Mouse (Mus musculus) limb, embryonic 12.5 days (tissue): ENCODE data around the gene Fgfr2. TPM values are rescaled to one million over a fixed set of nuclear protein-coding genes. Genes with fewer than 3 reads are reported as not detected.
A peak's percentile ranks its signal among the peaks of the same experiment; 100 is the strongest.

Source experiments
- ATAC-seq: fragments of 200-750 bp; cut with Nextera tagmentation; 2 replicates; pipeline ENCODE4 v1.8.0; 2017; ENCODE audit warnings: low read depth, moderate TSS enrichment; ENCODE audit not compliant: insufficient number of reproducible peaks, insufficient read depth, low FRiP score, low TSS enrichment
- H3K27ac ChIP-seq: fragments of 300-500 bp; sonication (generic); 2 replicates; pipeline ENCODE4 v1.5.1; 2016; ENCODE audit warnings: mild to moderate bottlenecking, moderate library complexity
- H3K27me3 ChIP-seq: fragments of 300-500 bp; sonication (generic); 2 replicates; pipeline ENCODE4 v1.6.1; 2016; ENCODE audit warnings: mild to moderate bottlenecking, moderate library complexity
- H3K36me3 ChIP-seq: fragments of 300-500 bp; sonication (generic); 2 replicates; pipeline ENCODE4 v1.6.1; 2016; ENCODE audit warnings: mild to moderate bottlenecking, moderate library complexity
- H3K4me1 ChIP-seq: fragments of 300-500 bp; sonication (generic); replicated peaks from 2 replicates; pipeline ENCODE4 v1.6.1; 2016
- H3K4me2 ChIP-seq: fragments of 300-500 bp; sonication (generic); 2 replicates; pipeline ENCODE4 v1.6.1; 2016; ENCODE audit warnings: mild to moderate bottlenecking, moderate library complexity
- H3K4me3 ChIP-seq: fragments of 300-500 bp; sonication (generic); replicated peaks from 2 replicates; pipeline ENCODE4 v1.5.1; 2016; ENCODE audit warnings: mild to moderate bottlenecking
- H3K9ac ChIP-seq: fragments of 300-500 bp; sonication (generic); replicated peaks from 2 replicates; pipeline ENCODE4 v1.6.1; 2016; ENCODE audit warnings: mild to moderate bottlenecking, moderate library complexity
- H3K9me3 ChIP-seq: fragments of 300-500 bp; sonication (generic); 2 replicates; pipeline ENCODE4 v1.6.1; 2016; ENCODE audit warnings: mild to moderate bottlenecking, moderate library complexity
- WGBS: fragments of 180-500 bp; shearing (Covaris S2); methylation state at CpG from one replicate; pipeline ENCODE4 v1.1.7; 2016; 5-methylcytosine and 5-hydroxymethylcytosine counted together
- polyA plus RNA-seq: library from polyadenylated mRNA; unstranded; fragments of >200 nt; fragmentation: Nextera tagmentation; extraction: Ambion mirVana; gene quantifications from 2 replicates; pipeline ENCODE4 v1.2.1, GENCODE M21; 2016

Gene Fgfr2
- polyA plus RNA-seq, 1 experiment from 2014 or later: 112 TPM

GRCm38 (mm10) chr7:130943280-130943895 lies 2179.8 kb downstream of the Fgfr2 start:
- Histone ChIP-seq H3K27ac (no peak overlapping the region), H3K4me2 (no peak overlapping the region), H3K36me3 (no peaks in the 10 kb centered on the region), H3K9ac (no peak overlapping the region), H3K9me3 (no peaks in the 10 kb centered on the region), H3K27me3 (peaks cover 19% of the 10 kb centered on the region), H3K4me1 (no peaks in the 10 kb centered on the region), H3K4me3 (no peak overlapping the region)
- WGBS: 91% methylated on average over 9 of the region's 9 CpGs
- ATAC-seq: no peak

DNA sequence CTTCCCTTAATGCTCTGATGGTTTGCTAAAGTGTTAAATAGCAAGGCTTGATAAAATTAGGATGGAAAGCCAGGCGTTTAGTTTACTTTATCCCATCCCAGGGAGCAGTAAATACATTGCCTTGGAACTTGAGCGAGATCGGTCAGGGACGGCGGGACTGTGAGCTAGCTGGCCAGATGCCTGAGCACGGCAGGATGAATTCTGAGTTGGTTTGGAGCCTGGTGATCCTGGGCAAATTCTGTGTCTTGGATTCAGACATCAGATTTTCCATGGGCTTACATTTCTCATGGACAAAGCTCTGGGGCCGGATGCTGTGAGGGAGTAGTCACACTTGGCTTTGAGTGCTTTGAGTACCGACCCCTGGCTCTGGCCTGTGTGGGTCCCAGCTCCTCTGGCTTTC lies 2182.4 kb downstream of the Fgfr2 start:
- Histone ChIP-seq H3K9me3 (no peaks in the 10 kb centered on the region), H3K4me3 (no peak overlapping the region), H3K9ac (no peak overlapping the region), H3K36me3 (no peaks in the 10 kb centered on the region), H3K4me2 (no peak overlapping the region), H3K27me3 (peaks cover 46% of the 10 kb centered on the region), H3K27ac (no peak overlapping the region), H3K4me1 (peaks cover 12% of the 10 kb centered on the region)
- 81% methylated on average over 8 of the region's 8 CpGs for WGBS
- no peak for ATAC-seq

DNA sequence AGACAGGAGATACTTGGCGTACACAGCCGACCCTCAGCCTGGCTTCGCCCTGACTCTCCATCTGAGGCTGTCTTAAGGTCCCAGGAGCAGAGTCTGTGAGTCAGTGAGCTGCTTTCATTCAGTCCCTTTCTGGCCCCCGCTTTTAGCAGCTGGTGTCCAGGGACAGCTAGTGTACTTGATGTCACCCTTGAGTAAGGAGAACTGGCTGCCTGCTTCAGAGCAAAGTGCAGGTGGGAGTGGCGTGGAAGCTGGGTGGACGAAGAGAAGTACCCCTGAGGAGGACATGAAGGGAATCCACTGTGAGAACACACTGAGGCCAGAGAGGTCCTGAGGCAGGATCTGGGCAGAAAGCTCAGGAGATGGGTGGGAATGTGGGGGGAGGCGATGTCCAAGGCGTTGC lies 2184.3 kb downstream of the Fgfr2 start:
- WGBS: 90% methylated on average over 8 of the region's 8 CpGs
- Histone ChIP-seq H3K4me3 (no peak overlapping the region), H3K9me3 (no peaks in the 10 kb centered on the region), H3K27ac (no peak overlapping the region), H3K4me2 (no peak overlapping the region), H3K27me3 (peaks cover 64% of the 10 kb centered on the region), H3K9ac (no peak overlapping the region), H3K4me1 (peaks cover 13% of the 10 kb centered on the region), H3K36me3 (no peaks in the 10 kb centered on the region)
- ATAC-seq: no peak

DNA sequence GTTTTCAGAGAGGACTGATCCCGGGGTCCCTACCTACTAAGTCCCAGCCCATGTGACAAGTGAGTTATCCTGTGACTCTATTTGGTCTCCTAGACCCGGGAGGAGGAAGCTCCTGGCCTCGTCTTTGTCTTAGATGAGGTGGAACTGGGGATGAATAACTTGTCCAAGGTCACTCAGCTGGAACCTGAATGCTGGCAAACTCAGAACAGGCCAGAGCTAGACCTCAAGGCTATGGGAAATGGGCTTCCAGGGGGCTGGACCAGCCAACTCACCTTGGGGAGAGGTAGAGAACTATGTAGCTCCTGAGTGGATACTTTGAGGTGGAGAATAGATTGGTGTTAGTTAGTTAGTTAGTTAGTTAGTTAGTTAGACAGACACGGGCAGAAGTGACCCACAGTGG lies 2185.1 kb downstream of the Fgfr2 start:
- ATAC-seq: no peak

GRCm38 (mm10) chr7:130937266-130937841 lies 2185.8 kb downstream of the Fgfr2 start:
- WGBS: 26% methylated on average over 12 of the region's 12 CpGs
- H3K9me3 ChIP-seq: no peaks in the 10 kb centered on the region
- H3K4me1 ChIP-seq: peaks cover 13% of the 10 kb centered on the region
- ATAC-seq: no peak
- peak overlapping the region; percentile 73 for H3K4me2 ChIP-seq
- no peak overlapping the region for H3K27ac ChIP-seq
- H3K36me3 ChIP-seq: no peaks in the 10 kb centered on the region
- H3K4me3 ChIP-seq: peak overlapping the region; percentile 56; the same call in 1 of the 2 replicates
- peaks cover 77% of the 10 kb centered on the region for H3K27me3 ChIP-seq
- no peak overlapping the region for H3K9ac ChIP-seq

More for the DNA sequence above, 2185.1 kb downstream of the Fgfr2 start:
- Histone ChIP-seq H3K9ac (no peak overlapping the region), H3K9me3 (no peaks in the 10 kb centered on the region), H3K4me2 (no peak overlapping the region), H3K4me1 (peaks cover 13% of the 10 kb centered on the region), H3K27ac (no peak overlapping the region), H3K27me3 (peaks cover 73% of the 10 kb centered on the region), H3K4me3 (no peak overlapping the region), H3K36me3 (no peaks in the 10 kb centered on the region)
- 74% methylated on average over 4 of the region's 4 CpGs for WGBS

DNA sequence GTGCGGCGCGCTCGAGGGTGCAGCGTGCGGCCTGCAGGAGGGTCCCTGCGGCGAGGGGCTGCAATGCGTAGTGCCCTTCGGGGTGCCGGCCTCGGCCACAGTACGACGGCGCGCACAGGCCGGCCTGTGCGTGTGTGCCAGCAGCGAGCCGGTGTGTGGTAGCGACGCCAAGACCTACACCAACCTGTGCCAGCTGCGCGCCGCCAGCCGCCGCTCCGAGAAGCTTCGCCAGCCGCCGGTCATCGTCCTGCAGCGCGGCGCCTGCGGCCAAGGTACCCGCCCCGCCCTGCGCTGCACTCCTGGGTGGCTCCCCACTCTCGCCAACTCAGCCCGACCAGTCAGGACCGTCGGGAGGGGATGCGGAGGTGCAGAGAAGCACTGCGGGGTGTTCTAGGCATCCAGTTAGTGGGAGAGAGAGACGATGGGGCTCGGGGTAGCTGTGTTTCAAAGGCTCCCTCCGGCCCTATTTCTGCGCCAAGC lies 2186.6 kb downstream of the Fgfr2 start:
- no peak overlapping the region for H3K27ac ChIP-seq
- peaks cover 13% of the 10 kb centered on the region for H3K4me1 ChIP-seq
- WGBS: 1% methylated on average over 49 of the region's 49 CpGs

DNA sequence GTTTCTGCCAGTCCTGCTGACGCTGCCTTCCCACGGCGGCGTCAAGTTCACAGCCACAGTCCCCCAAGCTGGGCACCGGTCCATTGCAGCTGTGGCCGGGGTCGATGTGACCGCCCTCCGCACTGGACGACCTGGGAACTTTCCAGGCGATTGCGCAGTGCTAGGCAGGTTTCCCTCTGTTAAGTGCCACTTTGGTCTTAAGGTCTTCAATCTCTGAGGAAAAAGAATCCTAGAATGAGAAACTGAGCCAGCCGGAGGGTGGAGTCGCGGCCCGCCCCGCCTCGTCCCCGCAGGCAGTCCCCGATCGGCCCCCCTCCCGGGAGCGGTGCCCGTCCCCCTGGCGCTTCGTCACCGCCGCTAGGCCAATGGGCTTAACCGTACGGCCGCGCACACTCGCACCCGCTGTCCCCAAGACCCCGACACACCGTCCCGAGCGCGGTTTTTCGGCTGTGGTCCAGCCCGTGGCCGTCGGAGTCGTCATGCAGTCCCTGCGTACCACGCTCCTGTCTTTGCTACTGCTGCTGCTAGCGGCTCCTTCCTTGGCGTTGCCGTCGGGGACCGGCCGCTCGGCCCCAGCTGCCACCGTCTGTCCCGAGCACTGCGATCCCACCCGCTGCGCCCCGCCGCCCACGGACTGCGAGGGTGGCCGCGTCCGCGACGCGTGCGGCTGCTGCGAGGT lies 2187.2 kb downstream of the Fgfr2 start, which contains the start of gene Htra1:
Gene Htra1 (plus strand): TSS at position 319 of the 679 bp plus-strand sequence.
- Histone ChIP-seq H3K27me3 (peaks cover 77% of the 10 kb centered on the region), H3K9me3 (no peaks in the 10 kb centered on the region), H3K4me3 (peak within 1 kb of the TSS; percentile 56), H3K27ac (no peak within 1 kb of the TSS), H3K9ac (peak within 1 kb of the TSS; percentile 57), H3K4me1 (peaks cover 13% of the 10 kb centered on the region), H3K4me2 (peak within 1 kb of the TSS; percentile 73), H3K36me3 (no peaks in the 10 kb centered on the region)
- peak; percentile 80 for ATAC-seq
- under 1% methylated on average over 70 of the region's 70 CpGs for WGBS

More for the DNA sequence above, 2186.6 kb downstream of the Fgfr2 start:
- ATAC-seq: 0 out of 2 replicates have a peak, but pooled peaks have one; percentile 6
- H3K36me3 ChIP-seq: no peaks in the 10 kb centered on the region
- H3K4me3 ChIP-seq: peak overlapping the region; percentile 56
- no peaks in the 10 kb centered on the region for H3K9me3 ChIP-seq
- H3K9ac ChIP-seq: peak overlapping the region; percentile 57
- peaks cover 77% of the 10 kb centered on the region for H3K27me3 ChIP-seq
- peak overlapping the region; percentile 73 for H3K4me2 ChIP-seq

- Histone ChIP-seq H3K27ac (no peak overlapping the region), H3K4me2 (peak overlapping the region; percentile 73), H3K9me3 (no peaks in the 10 kb centered on the region), H3K9ac (no peak overlapping the region), H3K4me3 (peak overlapping the region; percentile 56), H3K36me3 (no peaks in the 10 kb centered on the region), H3K4me1 (peaks cover 13% of the 10 kb centered on the region), H3K27me3 (peaks cover 77% of the 10 kb centered on the region)
- 11% methylated on average over 16 of the region's 16 CpGs for WGBS
- ATAC-seq: no peak
These were observed 2187.7 kb downstream of the Fgfr2 start for GRCm38 (mm10) chr7:130935421-130935792.

DNA sequence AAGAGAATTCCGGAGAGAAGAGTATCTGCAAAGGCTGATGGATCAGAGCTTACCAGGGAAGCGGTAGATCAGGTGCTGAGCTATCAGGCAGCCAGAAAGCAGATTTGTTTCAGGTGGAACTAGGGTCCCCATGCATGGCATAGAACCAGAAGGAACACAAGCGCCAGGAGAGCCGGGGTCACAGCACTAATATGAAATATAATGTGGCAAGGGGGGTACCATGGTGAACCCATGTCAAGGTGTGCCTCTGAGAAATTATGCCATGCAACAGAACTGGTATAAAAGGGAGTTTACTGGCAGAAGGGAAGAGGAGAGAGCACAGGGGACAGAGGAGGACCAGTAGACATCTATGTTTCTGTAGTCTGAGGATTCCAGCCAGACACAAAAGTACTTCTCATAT lies 2188.5 kb downstream of the Fgfr2 start:
- Histone ChIP-seq H3K36me3 (no peaks in the 10 kb centered on the region), H3K4me2 (no peak overlapping the region), H3K27ac (no peak overlapping the region), H3K9me3 (no peaks in the 10 kb centered on the region), H3K4me3 (no peak overlapping the region), H3K9ac (no peak overlapping the region), H3K27me3 (peaks cover 70% of the 10 kb centered on the region), H3K4me1 (peaks cover 13% of the 10 kb centered on the region)
- WGBS: 86% methylated on average over 4 of the region's 4 CpGs
- no peak for ATAC-seq

GRCm38 (mm10) chr7:130932921-130933320 lies 2190.2 kb downstream of the Fgfr2 start:
- Histone ChIP-seq H3K4me3 (no peak overlapping the region), H3K27ac (no peak overlapping the region), H3K36me3 (no peaks in the 10 kb centered on the region), H3K9me3 (no peaks in the 10 kb centered on the region), H3K9ac (no peak overlapping the region), H3K27me3 (peaks cover 53% of the 10 kb centered on the region), H3K4me2 (no peak overlapping the region), H3K4me1 (peaks cover 13% of the 10 kb centered on the region)
- no peak for ATAC-seq
- 83% methylated on average over 9 of the region's 9 CpGs for WGBS

DNA sequence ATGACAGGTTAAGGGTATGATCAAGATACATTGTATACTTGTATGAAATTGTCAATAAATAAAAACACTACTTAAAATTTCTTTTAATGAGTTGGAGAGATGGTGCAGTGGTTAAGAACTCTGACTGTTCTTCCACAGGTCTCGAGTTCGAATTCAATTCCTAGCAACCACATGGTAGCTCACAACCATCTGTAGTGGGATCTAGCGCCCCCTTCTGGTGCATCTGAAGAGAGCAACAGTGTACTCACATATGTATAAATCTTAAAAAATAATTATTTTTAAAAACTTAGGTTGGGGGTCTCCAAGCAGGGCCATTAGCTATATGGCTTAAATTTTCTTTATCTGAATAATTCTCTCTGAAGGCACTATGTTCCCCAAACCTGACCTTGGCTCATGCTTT lies 2192.7 kb downstream of the Fgfr2 start:
- H3K4me2 ChIP-seq: no peak overlapping the region
- 65% methylated on average over 3 of the region's 3 CpGs for WGBS
- no peak overlapping the region for H3K4me3 ChIP-seq
- no peaks in the 10 kb centered on the region for H3K9me3 ChIP-seq
- no peaks in the 10 kb centered on the region for H3K4me1 ChIP-seq
- H3K27me3 ChIP-seq: peaks cover 28% of the 10 kb centered on the region
- no peak overlapping the region for H3K9ac ChIP-seq
- no peak overlapping the region for H3K27ac ChIP-seq
- H3K36me3 ChIP-seq: no peaks in the 10 kb centered on the region
- ATAC-seq: no peak
